Mouse (Mus musculus): ENCODE results near the gene Cntn5.

The Cntn5 gene

GRCm38 (mm10) chr9:10186063-10186462, 718.5 kb downstream of the Cntn5 start:
- DNase-seq (ENCODE audit: low spot score), result no peak

GRCm38 (mm10) chr9:10170526-10170925, 734.0 kb downstream of the Cntn5 start:
- DNase-seq (ENCODE audit: low spot score), result no peak

GRCm38 (mm10) chr9:10121350-10122057, 783.1 kb downstream of the Cntn5 start:
- DNase-seq (ENCODE audit: low spot score), result no peak

- DNase-seq (ENCODE audit: low spot score), result no peak
Measured at GRCm38 (mm10) chr9:10116581-10116980, 788.0 kb downstream of the Cntn5 start.

GRCm38 (mm10) chr9:10109156-10109555, 795.4 kb downstream of the Cntn5 start:
- no peak for DNase-seq (ENCODE audit: low spot score)

- no peak for DNase-seq (ENCODE audit: low spot score)
Measured at GRCm38 (mm10) chr9:10107861-10108260, 796.7 kb downstream of the Cntn5 start.

- DNase-seq (ENCODE audit: low spot score), result no peak
Measured at GRCm38 (mm10) chr9:10101812-10102440, 802.6 kb downstream of the Cntn5 start.

DNA sequence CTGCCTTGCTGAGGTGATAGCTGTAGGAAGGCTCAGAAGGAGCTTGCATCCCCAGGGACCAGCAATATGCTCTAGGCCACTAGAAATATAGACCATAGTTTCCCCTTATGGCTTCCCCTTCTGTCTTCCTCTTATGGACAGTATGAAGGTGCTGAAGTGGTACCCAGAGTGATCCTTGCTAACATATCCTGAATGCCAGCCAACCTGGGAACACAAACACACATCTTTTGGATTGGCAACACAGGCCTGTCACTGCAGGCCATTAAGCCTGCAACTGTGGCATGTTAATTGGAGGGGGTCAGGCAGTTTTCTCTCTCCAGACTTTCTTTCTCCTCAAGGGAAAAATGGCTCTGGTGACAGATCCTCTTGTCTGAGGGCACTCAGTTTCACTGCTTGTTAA, 828.3 kb downstream of the Cntn5 start:
- no peak for DNase-seq (ENCODE audit: low spot score)

DNA sequence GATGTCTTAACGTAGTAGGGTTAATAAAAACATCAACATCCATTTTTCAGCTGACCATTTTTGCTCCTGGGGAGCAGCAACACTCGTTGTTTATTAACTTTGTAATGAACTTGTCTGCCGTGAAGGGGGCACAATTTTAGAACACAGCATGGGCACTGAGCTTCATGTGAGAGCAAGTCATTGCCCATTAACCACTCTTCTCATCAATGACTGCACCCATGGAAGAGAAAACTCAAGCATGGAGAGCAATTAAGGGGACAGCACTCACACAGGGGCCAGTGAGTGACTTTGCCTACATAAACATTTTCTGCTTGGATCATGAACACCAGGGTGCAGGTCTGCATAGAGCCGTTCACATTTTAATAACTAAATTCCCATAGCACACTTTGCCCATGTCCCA, 831.2 kb downstream of the Cntn5 start:
- no peak for DNase-seq (ENCODE audit: low spot score)

GRCm38 (mm10) chr9:10072860-10073259, 831.7 kb downstream of the Cntn5 start:
- no peak for DNase-seq (ENCODE audit: low spot score)

DNA sequence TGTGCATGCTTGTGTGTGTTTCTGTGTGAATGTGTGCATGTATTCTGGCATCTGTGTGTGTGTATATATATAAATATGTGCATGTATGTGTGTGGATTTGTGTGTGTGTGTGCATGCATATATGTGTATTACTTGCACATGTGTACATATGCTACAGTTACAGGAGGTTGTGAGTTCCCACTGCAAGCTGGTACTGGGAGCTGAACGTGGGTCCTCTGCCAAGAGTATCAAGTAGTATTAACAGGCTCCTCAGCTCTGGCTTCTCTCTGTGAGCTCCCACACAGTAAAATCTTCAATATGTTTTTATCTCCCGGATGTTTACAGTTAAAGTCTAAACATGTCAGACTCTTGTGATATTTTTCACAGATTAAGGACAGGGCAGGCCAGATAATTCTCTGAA, 833.3 kb downstream of the Cntn5 start:
- no peak for DNase-seq (ENCODE audit: low spot score)

GRCm38 (mm10) chr9:10044969-10045789, 859.4 kb downstream of the Cntn5 start:
- no peak for DNase-seq (ENCODE audit: low spot score)

GRCm38 (mm10) chr9:10043001-10043400, 861.6 kb downstream of the Cntn5 start:
- no peak for DNase-seq (ENCODE audit: low spot score)

DNA sequence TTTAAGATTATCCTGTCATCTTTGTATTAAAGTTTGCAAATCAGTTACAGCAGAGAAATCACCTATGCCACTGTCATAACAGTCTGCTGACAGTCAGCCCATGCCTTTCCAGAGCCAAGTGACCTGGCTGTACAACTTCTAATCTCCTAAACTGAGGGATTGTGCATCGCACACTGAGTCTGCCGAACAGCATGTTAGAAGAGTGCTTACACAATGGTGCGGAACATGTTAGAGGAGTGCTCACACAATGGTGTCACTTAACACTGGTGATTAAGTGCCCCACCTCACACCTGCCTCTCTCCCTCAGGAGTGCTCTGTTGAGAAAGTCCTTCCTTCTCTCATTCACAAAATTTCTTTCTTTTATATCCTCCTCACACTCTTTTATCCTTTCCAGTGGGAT, 889.4 kb downstream of the Cntn5 start:
- no peak for DNase-seq (ENCODE audit: low spot score)

DNA sequence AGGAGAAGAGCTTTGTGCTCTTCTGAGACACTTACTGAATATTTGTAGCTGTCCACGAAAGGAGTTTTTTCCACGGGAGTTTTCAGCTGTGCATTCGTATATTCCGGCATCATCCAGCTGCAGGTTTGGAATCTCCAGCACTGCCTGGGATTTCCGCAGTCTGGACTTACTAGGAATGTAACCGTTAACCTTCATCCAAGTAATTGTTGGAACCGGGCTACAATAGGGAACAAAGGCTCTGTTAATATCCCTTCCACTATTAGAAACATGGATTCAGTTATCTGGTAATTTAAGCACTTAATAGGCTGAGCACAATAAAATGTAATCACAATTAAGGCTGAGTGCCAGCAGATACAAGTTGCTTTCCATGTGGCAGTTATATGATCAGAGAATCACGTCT, 920.5 kb downstream of the Cntn5 start:
- DNase-seq (ENCODE audit: low spot score), result no peak

- no peak for DNase-seq (ENCODE audit: low spot score)
Measured at GRCm38 (mm10) chr9:9983220-9983619, 921.4 kb downstream of the Cntn5 start.

DNA sequence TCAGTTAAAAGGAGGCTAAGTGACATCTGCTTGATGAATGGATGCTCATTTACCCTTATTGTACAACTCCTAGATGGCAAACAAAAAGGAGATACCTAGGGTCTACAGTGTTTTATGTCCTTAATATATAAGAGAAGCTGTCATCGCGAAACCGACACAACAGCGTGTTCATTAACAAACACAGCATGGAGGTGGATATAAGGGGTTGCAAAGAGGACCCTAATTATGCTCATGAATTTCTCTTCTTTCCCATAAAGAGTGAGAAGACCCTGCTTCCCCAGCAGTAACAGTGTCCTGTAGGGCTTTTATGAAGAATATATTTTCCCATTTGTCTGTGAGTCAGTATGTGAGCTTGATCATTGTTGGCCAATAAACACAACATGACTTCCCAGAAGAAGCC, 939.2 kb downstream of the Cntn5 start:
- no peak for DNase-seq (ENCODE audit: low spot score)

- DNase-seq (ENCODE audit: low spot score), result no peak
Measured at GRCm38 (mm10) chr9:9960610-9961172, 943.9 kb downstream of the Cntn5 start.

GRCm38 (mm10) chr9:9949346-9949745, 955.2 kb downstream of the Cntn5 start:
- no peak for DNase-seq (ENCODE audit: low spot score)

DNA sequence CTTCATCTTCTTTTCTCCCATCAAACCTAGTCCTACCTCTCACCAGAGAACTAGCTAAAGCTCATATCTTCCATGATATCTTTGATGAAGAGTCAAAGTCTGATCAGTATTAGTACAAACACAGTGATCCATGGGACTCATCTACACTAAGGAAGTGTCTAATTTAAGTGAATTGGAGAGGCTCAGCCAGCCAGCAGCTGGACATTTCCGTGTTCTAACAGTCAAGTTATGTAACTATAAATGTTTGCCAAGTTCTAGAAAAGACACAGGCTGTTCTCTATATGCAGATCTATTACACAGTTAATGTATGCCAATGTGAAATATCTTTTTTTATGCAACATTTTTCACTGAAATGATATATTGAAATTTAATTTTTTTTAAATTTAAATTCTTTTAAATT, 959.7 kb downstream of the Cntn5 start:
- no peak for DNase-seq (ENCODE audit: low spot score)

DNA sequence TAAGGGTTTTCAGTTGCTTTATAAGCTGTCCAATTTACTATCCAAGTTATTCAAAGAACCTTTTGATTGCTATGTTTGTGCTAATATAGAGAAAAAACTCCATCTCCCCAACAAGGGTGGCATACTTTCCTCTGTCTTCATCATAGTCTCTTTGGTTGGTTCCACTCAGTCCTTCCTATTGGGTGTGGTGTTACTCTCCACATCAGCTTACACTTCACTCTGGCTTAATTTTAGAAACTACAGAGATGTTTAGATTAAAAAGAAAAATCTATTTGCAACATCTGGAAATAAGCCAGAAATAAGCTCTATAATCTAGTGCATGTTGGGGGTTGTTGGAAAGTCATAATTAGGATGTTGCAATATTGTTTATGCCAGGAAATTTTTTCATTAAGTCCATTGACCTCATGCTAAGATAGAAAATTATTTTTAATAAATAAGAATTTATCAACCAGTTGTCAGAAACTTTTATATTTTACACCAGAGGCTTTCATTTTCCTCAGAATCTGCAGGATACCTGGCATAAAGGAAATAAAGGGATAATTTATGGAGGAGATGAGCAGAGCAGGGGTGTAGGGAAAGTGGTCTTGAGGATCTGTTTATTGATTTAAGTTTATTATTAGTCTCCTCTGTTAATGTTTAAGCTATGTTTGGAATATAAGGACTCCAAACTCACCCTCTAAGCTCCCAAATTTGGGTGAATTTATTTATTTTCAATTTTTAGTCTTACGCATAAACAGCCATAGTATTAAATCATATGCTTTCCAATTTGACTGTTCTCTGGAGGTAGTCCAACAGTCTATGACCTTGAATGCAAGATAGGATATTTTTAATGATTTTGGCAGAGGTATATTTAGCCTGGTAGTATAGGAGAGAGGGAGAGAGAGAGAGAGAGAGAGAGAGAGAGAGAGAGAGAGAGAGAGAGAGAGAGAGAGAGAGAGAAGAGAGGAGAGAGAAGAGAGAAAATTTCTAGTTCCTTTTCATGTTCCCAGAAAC, 966.8 kb downstream of the Cntn5 start:
- DNase-seq (ENCODE audit: low spot score), result no peak

DNA sequence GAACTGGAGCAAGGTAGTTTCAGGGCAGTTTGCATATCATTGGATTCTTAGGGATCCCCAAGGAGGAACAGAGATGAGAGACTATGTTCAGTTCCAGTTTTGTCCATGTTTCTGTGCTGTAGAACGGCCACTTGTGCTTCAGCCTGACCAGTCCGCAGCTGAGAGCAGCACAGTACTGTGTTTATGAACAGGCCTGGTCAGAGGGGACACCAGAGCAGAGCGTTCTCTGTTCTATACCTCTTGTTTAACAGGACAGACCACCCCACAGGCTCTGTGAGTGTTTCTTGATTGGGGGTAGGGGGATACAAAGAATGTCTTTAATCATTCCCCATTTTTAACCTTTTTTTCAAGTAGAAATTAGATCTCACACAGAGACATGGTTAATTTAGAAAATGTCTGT, 984.0 kb downstream of the Cntn5 start:
- no peak for DNase-seq (ENCODE audit: low spot score)
